Mouse (Mus musculus) embryonic facial prominence, embryonic 11.5 days (tissue): ENCODE measurements around the gene Csnka2ip. TPM values are rescaled to one million over a fixed set of nuclear protein-coding genes. Genes with fewer than 3 reads are reported as not detected.

Source experiments
- ATAC-seq: fragments of 200-750 bp; cut with Nextera tagmentation; replicated peaks from 2 replicates; pipeline ENCODE4 v1.8.0; 2017; ENCODE audit warnings: low read depth; ENCODE audit not compliant: insufficient number of reproducible peaks, low FRiP score, low TSS enrichment
- DNase-seq: peaks from one replicate; pipeline ENCODE4 v3.0.0-alpha.2; 2015; ENCODE audit warnings: low spot score
- H3K27ac ChIP-seq: fragments of 300-500 bp; sonication (generic); replicated peaks from 2 replicates; pipeline ENCODE4 v1.5.1; 2014; ENCODE audit warnings: mild to moderate bottlenecking, low read depth, low read length, control low read depth
- H3K27me3 ChIP-seq: fragments of 300-500 bp; sonication (generic); 2 replicates; pipeline ENCODE4 v1.6.1; 2014; ENCODE audit warnings: mild to moderate bottlenecking, low read length, moderate library complexity, mixed read lengths; ENCODE audit not compliant: control insufficient read depth, insufficient read depth
- H3K36me3 ChIP-seq: fragments of 300-500 bp; sonication (generic); replicated peaks from 2 replicates; pipeline ENCODE4 v1.6.1; 2014; ENCODE audit warnings: low read depth, mild to moderate bottlenecking, low read length, moderate library complexity, mixed read lengths; ENCODE audit not compliant: control insufficient read depth, insufficient read depth
- H3K4me1 ChIP-seq: fragments of 300-500 bp; sonication (generic); 2 replicates; pipeline ENCODE4 v1.6.1; 2014; ENCODE audit warnings: low read length, mixed read lengths; ENCODE audit not compliant: control insufficient read depth, insufficient read depth
- H3K4me2 ChIP-seq: fragments of 300-500 bp; sonication (generic); 2 replicates; pipeline ENCODE4 v1.6.1; 2014; ENCODE audit warnings: low read depth, mild to moderate bottlenecking, control low read depth, low read length, moderate library complexity
- H3K4me3 ChIP-seq: fragments of 300-500 bp; sonication (generic); 2 replicates; pipeline ENCODE4 v1.5.1; 2014; ENCODE audit warnings: low read depth, low read length, control low read depth
- H3K9ac ChIP-seq: fragments of 300-500 bp; sonication (generic); replicated peaks from 2 replicates; pipeline ENCODE4 v1.6.1; 2014; ENCODE audit warnings: mild to moderate bottlenecking, control low read depth, low read length
- H3K9me3 ChIP-seq: fragments of 300-500 bp; sonication (generic); replicated peaks from 2 replicates; pipeline ENCODE4 v1.6.1; 2016; ENCODE audit warnings: mild to moderate bottlenecking, low read length, inconsistent platforms, mixed read lengths; ENCODE audit not compliant: control insufficient read depth
- WGBS: fragments of 180-500 bp; shearing (Covaris S2); extraction: QIAGEN DNeasy Blood & Tissue Kit; methylation state at CpG from one replicate; pipeline ENCODE4 v1.1.7; 2014; 5-methylcytosine and 5-hydroxymethylcytosine counted together
- polyA plus RNA-seq: library from polyadenylated mRNA; unstranded; fragments of >200 nt; fragmentation: Nextera tagmentation; extraction: Ambion mirVana; gene quantifications from 2 replicates; pipeline ENCODE4 v1.2.1, GENCODE M21; 2014

The Csnka2ip gene
- polyA plus RNA-seq, 1 experiment from 2014 or later: not detected

GRCm38 (mm10) chr16:64524051-64524645, 78.1 kb downstream of the Csnka2ip start:
- Histone ChIP-seq H3K27me3 (no peaks in the 10 kb centered on the region), H3K9me3 (no peaks in the 10 kb centered on the region), H3K4me2 (no peak overlapping the region), H3K36me3 (no peaks in the 10 kb centered on the region), H3K27ac (no peak overlapping the region), H3K4me3 (no peak overlapping the region), H3K9ac (no peak overlapping the region), H3K4me1 (no peaks in the 10 kb centered on the region)
- ATAC-seq (no peak), DNase-seq (no peak)
- WGBS: 47% methylated on average over 5 of the region's 5 CpGs

- H3K36me3 ChIP-seq: no peaks in the 10 kb centered on the region
- H3K27me3 ChIP-seq: no peaks in the 10 kb centered on the region
- 60% methylated on average over 2 of the region's 2 CpGs for WGBS
- no peaks in the 10 kb centered on the region for H3K4me1 ChIP-seq
- H3K4me3 ChIP-seq: no peak overlapping the region
- ATAC-seq: no peak
- H3K4me2 ChIP-seq: no peak overlapping the region
- H3K27ac ChIP-seq: no peak overlapping the region
- no peak overlapping the region for H3K9ac ChIP-seq
- H3K9me3 ChIP-seq: no peaks in the 10 kb centered on the region
- no peak for DNase-seq
Observed at GRCm38 (mm10) chr16:64513423-64513822, 88.8 kb downstream of the Csnka2ip start.

Other genes with a start within 250 kb of the Csnka2ip start
- 32.1 and 38.1 TPM in 2 replicates for gene 4930453N24Rik, start 168.8 kb upstream of the Csnka2ip start, polyA plus RNA-seq
- 8.2 and 9.6 TPM in 2 replicates for gene Zfp654, start 249.2 kb upstream of the Csnka2ip start, polyA plus RNA-seq
- 125 and 145 TPM in 2 replicates for gene Cggbp1, start 249.6 kb upstream of the Csnka2ip start, polyA plus RNA-seq